Mouse (Mus musculus) bone marrow, adult 2 months (tissue): ENCODE results near the gene Srgap3. TPM values are rescaled to one million over a fixed set of nuclear protein-coding genes. Genes with fewer than 3 reads are reported as not detected.

Experiments
- H3K27ac ChIP-seq: fragments of 200-500 bp; 2 replicates; pipeline ENCODE4 v1.5.1; 2012; ENCODE audit warnings: low read depth, mild to moderate bottlenecking, control low read depth, inconsistent platforms, low read length; ENCODE audit not compliant: control insufficient read depth, poor library complexity, insufficient read depth
- H3K4me1 ChIP-seq: fragments of 200-500 bp; 2 replicates; pipeline ENCODE4 v1.6.1; 2011; ENCODE audit warnings: low read length; ENCODE audit not compliant: control insufficient read depth, insufficient read depth
- H3K4me3 ChIP-seq: fragments of 200-500 bp; replicated peaks from 2 replicates; pipeline ENCODE3; 2011; ENCODE audit warnings: mild to moderate bottlenecking, low read depth, low read length, control low read depth; ENCODE audit not compliant: control insufficient read depth
- CTCF ChIP-seq: fragments of 200-500 bp; IDR thresholded peaks from 2 replicates; pipeline ENCODE4 v1.5.1; 2011; ENCODE audit warnings: low read length, control low read depth; ENCODE audit not compliant: control insufficient read depth, insufficient read depth
- POLR2A ChIP-seq: fragments of 200-500 bp; IDR thresholded peaks from 2 replicates; pipeline ENCODE4 v1.6.1; 2011; ENCODE audit warnings: low read depth, mild to moderate bottlenecking, control low read depth, low read length, borderline replicate concordance; ENCODE audit not compliant: control insufficient read depth
- WGBS: fragments of 180-500 bp; shearing (Covaris S2); methylation state at CpG from one replicate; pipeline ENCODE4 v1.1.7; 2018; 5-methylcytosine and 5-hydroxymethylcytosine counted together
- polyA plus RNA-seq: library from polyadenylated mRNA; stranded (reverse); fragments of >200 nt; gene quantifications from 2 replicates; pipeline ENCODE4 v1.2.4, GENCODE M21; 2011; ENCODE audit warnings: low replicate concordance; ENCODE audit not compliant: missing spikeins, insufficient read depth, insufficient read length

Gene Srgap3
- polyA plus RNA-seq, 1 experiment, result 6.0 TPM

DNA sequence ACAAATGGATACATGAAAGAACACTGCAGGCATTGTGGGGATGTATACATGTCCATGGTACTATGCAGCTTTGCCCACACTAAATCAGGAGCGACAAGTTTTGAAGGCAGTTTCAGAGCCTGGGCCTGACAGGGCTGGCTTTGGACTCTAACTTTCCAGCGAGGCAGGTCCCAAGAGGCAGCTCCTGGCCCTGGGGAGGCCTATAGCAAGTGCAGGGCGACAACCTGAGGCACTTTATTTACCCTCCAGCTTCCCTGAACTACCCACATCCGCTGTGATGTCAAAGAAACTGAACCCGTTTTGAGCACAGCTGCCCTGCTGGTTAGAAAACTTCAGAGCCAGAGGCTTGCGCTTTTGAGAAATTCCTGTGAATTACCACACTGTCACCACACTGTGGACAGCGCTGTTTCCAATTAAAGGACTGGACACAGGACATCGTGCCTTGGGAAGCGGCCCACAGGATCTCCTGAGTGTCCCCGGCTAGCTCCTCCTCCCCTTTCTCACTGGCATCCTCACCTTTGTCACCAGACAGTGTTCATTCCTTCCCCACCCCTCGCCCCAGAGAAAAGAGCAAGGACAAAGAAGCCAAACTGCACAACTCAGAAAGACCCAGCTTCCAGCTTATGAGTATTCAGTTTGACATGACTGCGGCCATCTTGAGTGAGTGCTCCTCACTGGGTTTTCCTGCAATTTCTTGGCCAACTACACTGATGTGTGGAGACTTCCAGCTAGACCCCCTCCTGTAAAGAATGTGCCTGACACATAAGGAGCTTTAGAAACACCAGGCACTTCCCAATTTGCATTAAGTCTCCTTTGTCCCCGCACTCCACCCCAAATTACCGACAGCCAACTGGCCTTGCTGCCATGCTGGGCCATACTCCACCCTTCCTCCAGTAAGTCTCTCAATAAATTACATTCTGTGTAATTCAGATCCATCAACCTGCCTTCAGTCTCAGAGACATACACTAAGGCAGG, 94.5 kb downstream of the Srgap3 start:
- Histone ChIP-seq H3K27ac (no peak overlapping the region), H3K4me3 (no peak overlapping the region), H3K4me1 (no peaks in the 10 kb centered on the region)

DNA sequence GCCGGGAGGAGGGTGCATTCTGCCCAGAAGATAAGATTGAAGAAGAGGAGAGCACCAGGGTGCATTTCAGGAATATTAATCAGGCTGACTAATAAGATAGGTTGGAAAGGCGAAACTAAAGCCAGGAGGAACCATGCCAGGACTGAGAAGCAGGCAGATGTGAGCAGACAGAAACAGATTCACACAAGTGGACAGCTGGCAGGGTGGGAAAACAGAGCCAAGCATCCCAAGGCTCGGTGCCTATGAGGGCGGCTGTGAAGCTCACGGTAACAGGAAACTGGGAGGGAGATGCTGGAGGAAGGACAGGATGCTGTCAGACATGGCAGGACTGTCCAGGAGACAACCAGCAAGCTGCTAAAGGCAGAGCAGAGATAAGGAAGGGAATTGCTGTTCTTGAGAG, 96.3 kb downstream of the Srgap3 start:
- H3K4me1 ChIP-seq, result no peaks in the 10 kb centered on the region
- H3K27ac ChIP-seq, result no peak overlapping the region

More for the DNA sequence above, 94.5 kb downstream of the Srgap3 start:
- WGBS, result 68% methylated on average over 14 of the region's 14 CpGs
- TF ChIP-seq POLR2A (no peak), CTCF (no peak)

DNA sequence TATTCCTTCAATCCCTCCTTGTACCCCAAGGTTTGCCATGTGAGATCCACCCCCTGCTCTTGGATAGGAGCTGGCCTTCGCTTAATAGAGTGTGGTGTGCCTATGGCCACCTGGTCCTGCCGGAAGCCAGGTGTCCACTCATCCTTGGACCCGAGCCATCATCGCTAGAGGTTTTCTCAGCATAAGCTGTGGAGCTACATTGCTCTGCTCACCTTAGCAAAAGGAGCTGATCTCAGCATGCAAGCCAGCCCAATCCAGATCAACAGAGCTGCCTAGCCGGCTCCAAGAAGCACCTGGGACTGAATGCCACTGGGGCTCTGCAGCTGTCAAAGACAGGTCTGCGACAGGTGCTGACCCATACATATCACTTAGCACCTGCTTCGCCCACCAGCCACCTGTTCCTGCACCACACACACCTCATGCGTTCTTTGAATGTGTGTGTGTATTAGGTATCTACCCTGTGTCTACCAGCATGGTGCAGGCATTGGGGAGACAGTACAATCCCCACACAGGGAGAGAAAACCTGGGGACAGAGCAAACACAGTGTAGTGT, 98.4 kb downstream of the Srgap3 start:
- TF ChIP-seq POLR2A (no peak), CTCF (no peak)
- Histone ChIP-seq H3K4me1 (no peaks in the 10 kb centered on the region), H3K4me3 (no peak overlapping the region), H3K27ac (no peak overlapping the region)
- WGBS, result 85% methylated on average over 8 of the region's 8 CpGs

More for the DNA sequence above, 96.3 kb downstream of the Srgap3 start:
- WGBS, result 81% methylated on average over 5 of the region's 5 CpGs
- TF ChIP-seq POLR2A (no peak), CTCF (no peak)
- H3K4me3 ChIP-seq, result no peak overlapping the region

DNA sequence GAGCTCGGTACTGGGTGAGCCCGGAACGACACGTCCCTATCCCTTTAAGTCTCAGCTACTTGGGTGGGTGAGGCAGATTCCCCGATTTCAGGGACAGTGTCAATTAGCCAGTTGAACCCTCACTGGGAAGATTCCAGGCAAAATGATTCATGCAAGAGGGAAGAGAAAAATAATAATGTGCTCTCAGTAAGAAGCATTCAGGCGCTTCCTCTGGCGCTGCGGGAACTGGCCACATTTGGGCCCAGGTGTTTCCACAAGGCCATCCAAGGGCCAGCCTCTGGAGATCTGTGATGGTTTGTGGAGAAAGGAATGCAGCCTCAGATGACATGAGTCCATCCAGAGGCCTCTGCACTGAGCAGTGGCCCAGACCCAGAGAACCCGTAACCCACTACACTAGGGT, 100.2 kb downstream of the Srgap3 start:
- Histone ChIP-seq H3K4me3 (no peak overlapping the region), H3K27ac (no peak overlapping the region), H3K4me1 (no peaks in the 10 kb centered on the region)
- WGBS, result 85% methylated on average over 9 of the region's 9 CpGs
- TF ChIP-seq POLR2A (no peak), CTCF (no peak)

DNA sequence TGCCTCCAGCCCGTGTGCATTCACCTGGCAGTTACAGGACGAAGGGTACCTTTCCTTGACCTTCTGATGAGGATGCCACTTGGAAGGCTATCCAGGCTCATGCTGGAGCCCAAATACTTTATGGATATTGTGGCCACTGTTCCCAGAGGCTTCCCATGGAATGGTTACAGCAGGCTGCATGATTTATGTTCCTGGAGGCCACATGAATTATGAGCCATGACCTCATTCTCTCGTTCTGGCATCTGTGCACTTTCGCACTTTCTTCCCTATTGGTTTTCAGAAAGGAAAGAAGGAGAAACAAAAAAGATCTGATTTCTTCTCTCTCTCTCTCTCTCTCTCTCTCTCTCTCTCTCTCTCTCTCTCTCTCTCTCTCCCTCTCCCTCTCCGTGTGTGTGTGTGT, 104.6 kb downstream of the Srgap3 start:
- no peak for TF ChIP-seq CTCF
- TF ChIP-seq POLR2A, result no peak
- Histone ChIP-seq H3K4me1 (no peaks in the 10 kb centered on the region), H3K27ac (no peak overlapping the region), H3K4me3 (no peak overlapping the region)
- 71% methylated on average over 5 of the region's 5 CpGs for WGBS

DNA sequence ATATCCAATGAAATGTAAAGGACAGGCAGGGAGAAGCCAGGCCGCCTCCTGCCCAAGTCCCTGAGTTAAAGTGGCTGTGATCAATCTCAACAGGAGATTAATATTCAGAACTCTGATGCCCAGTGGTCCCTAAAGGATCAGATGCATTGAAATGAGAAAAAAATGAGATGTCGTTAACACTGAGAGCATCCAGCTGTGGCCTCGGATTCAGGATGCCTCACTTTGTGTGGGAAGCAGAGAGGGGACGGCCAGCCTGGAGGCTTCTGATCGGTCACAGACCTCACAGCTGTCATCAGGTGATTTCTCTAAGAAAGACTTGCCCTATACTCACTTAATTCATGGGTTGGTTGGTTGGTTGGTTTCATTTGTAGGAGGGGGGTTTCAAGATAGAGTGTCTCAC, 106.7 kb downstream of the Srgap3 start:
- Histone ChIP-seq H3K4me3 (no peak overlapping the region), H3K4me1 (no peaks in the 10 kb centered on the region), H3K27ac (no peak overlapping the region)
- WGBS, result 85% methylated on average over 5 of the region's 5 CpGs
- no peak for TF ChIP-seq CTCF
- no peak for TF ChIP-seq POLR2A

DNA sequence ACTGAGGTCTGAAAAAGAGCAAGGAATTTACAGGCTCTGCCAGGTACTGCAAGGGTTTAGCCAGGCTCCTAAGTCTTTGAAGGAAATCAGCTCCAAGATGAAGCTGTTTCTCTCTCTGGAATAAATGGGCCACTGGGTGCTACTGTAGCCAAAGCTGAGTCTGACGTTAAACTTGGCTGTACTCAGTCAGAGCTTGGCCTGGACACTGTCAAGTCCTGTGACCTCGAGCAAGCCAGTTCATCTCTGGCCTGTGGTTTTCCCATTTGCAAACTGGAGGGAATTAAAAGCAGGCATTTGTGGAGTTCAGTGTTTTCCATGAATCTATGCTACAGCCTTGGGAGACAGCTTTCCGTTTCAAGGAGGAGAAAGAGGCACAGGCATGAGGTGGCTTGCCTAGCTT, 107.7 kb downstream of the Srgap3 start:
- Histone ChIP-seq H3K27ac (no peak overlapping the region), H3K4me3 (no peak overlapping the region), H3K4me1 (no peaks in the 10 kb centered on the region)
- TF ChIP-seq POLR2A (no peak), CTCF (no peak)
- 74% methylated on average over 3 of the region's 3 CpGs for WGBS

DNA sequence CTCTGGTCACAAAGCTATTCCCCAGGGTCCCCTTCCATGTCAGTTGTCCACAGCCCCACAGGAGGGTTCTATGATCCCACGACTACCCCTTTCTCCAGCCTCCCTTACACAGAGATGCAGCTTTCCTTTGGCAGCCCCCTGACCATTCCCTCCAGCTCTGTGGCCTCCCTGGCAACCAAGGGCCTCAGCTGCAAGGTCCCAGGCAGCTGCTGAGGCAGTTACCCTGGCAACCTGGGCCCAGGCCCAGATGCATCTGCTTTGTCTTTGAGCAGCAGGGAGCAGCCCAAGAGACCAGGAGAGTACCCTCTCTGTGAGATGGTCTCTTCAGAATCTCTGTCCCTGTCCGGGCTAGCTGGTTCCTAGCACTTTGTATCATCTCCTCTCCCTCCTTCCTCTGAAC, 108.2 kb downstream of the Srgap3 start:
- no peak for TF ChIP-seq CTCF
- TF ChIP-seq POLR2A, result no peak
- Histone ChIP-seq H3K4me1 (no peaks in the 10 kb centered on the region), H3K27ac (no peak overlapping the region), H3K4me3 (no peak overlapping the region)
- WGBS, result 81% methylated on average over 2 of the region's 2 CpGs
